Mouse (Mus musculus) 3T3-L1 (cell line): ENCODE measurements at regions not wholly inside any gene's neighbourhood (a gene's known extent, or its start where the extent isn't known, plus 50 kb on each side); places are given as distances from the start of the nearest gene placed in this dataset.
"Not testable (repeated sequence)": the region's sequence is repeated elsewhere in the genome, so short reads cannot be mapped to it uniquely, and the experiment has no call there.

Experiments
- DNase-seq: peaks from one replicate; pipeline ENCODE4 v3.0.0-alpha.2; 2015; ENCODE audit warnings: low read depth, low spot score

GRCm38 (mm10) chr5:91892338-91892737 is 70.5 kb downstream of the Rchy1 start:
- DNase-seq = no peak

- DNase-seq = no peak
Measured at GRCm38 (mm10) chr5:91881771-91882170, 81.1 kb downstream of the Rchy1 start.

GRCm38 (mm10) chr5:91880231-91880630 is 82.6 kb downstream of the Rchy1 start:
- DNase-seq = no peak

GRCm38 (mm10) chr5:91878627-91879026 is 84.2 kb downstream of the Rchy1 start:
- no peak for DNase-seq

GRCm38 (mm10) chr5:91876682-91877031 is 86.2 kb downstream of the Rchy1 start:
- peak; percentile 39 for DNase-seq

- no peak for DNase-seq
Measured at GRCm38 (mm10) chr5:91875875-91876681, 86.8 kb downstream of the Rchy1 start.

GRCm38 (mm10) chr5:91872816-91873215 is 90.1 kb downstream of the Rchy1 start:
- no peak for DNase-seq

GRCm38 (mm10) chr5:91869791-91870190 is 93.1 kb downstream of the Rchy1 start:
- DNase-seq = no peak

- DNase-seq = no peak
Measured at GRCm38 (mm10) chr5:91866184-91866583, 96.7 kb downstream of the Rchy1 start.

GRCm38 (mm10) chr5:91865365-91865764 is 97.5 kb downstream of the Rchy1 start:
- no peak for DNase-seq

GRCm38 (mm10) chr5:91862843-91863242 is 100.0 kb downstream of the Rchy1 start:
- DNase-seq = no peak

GRCm38 (mm10) chr5:91862243-91862642 is 100.6 kb downstream of the Rchy1 start:
- no peak for DNase-seq

- DNase-seq = peak; percentile 30
Measured at GRCm38 (mm10) chr5:91861440-91862187, 101.3 kb downstream of the Rchy1 start.

- no peak for DNase-seq
Measured at GRCm38 (mm10) chr5:91860489-91860888, 102.4 kb downstream of the Rchy1 start.

- no peak for DNase-seq
Measured at GRCm38 (mm10) chr5:91852330-91852729, 110.5 kb downstream of the Rchy1 start.

GRCm38 (mm10) chr5:91850862-91851569 is 111.9 kb downstream of the Rchy1 start:
- DNase-seq = not testable (repeated sequence)

GRCm38 (mm10) chr5:91850440-91850839 is 112.4 kb downstream of the Rchy1 start:
- DNase-seq = no peak

- no peak for DNase-seq
Measured at GRCm38 (mm10) chr5:91849533-91849932, 113.3 kb downstream of the Rchy1 start.

GRCm38 (mm10) chr5:91849114-91849513 is 113.8 kb downstream of the Rchy1 start:
- no peak for DNase-seq

GRCm38 (mm10) chr5:91848528-91848927 is 114.3 kb downstream of the Rchy1 start:
- DNase-seq = no peak

- no peak for DNase-seq
Measured at GRCm38 (mm10) chr5:91843044-91843443, 119.8 kb downstream of the Rchy1 start.

GRCm38 (mm10) chr5:91841066-91841465 is 121.8 kb downstream of the Rchy1 start:
- DNase-seq = peak; percentile 25
